Mouse (Mus musculus): ENCODE measurements around the gene Cdca7. TPM values are rescaled to one million over a fixed set of nuclear protein-coding genes. Genes with fewer than 3 reads are reported as not detected.

Cdca7 gene
- total RNA-seq, 1 experiment = 94.1 TPM

- TF ChIP-seq ZC3H11A (IDR thresholded peaks at IDR 0.05; ENCODE audit: borderline replicate concordance, low read depth, low read length) = no peak
- TF ChIP-seq MAFK (IDR thresholded peaks at IDR 0.05; ENCODE audit: insufficient read depth, low read depth, low read length) = no peak
- no peak for TF ChIP-seq ZNF384 (IDR thresholded peaks at IDR 0.05; ENCODE audit: low read depth, low read length)
- no peak overlapping the region for H3K9ac ChIP-seq (ENCODE audit: insufficient read depth, low read depth, low read length, poor library complexity, severe bottlenecking)
- H3K36me3 ChIP-seq (ENCODE audit: control insufficient read depth, insufficient read depth, low read length, poor library complexity, severe bottlenecking) = no peaks in the 10 kb centered on the region
- no peak for DNase-seq (ENCODE audit: low read depth, low spot score)
- H3K4me1 ChIP-seq (ENCODE audit: control insufficient read depth in 2 of 2, insufficient read depth in 2 of 2, low read length in 2 of 2, poor library complexity in 1 of 2) = 0 out of 4 replicates have a peak, but pooled peaks cover 0 to 3% of the 10 kb centered on the region in 2 experiments
- H3K9me3 ChIP-seq (ENCODE audit: control insufficient read depth, insufficient read depth, low read depth, low read length) = no peaks in the 10 kb centered on the region
- H3K4me3 ChIP-seq (ENCODE audit: insufficient read depth in 1 of 2, low read depth in 1 of 2, low read length in 2 of 2, poor library complexity in 1 of 2, severe bottlenecking in 1 of 2) = no peak overlapping the region
- in situ Hi-C loops (cut with MboI; ENCODE audit: low sequenced_read_pairs in 2 of 2, unreplicated experiment in 2 of 2) = no loop called here
- no peak overlapping the region for H3K27ac ChIP-seq (ENCODE audit: insufficient read depth, low read depth, low read length, poor library complexity, severe bottlenecking)
These were observed 48.1 kb downstream of the Cdca7 start for GRCm38 (mm10) chr2:72524022-72524421.

- Histone ChIP-seq H3K27ac (ENCODE audit: insufficient read depth, low read depth, low read length, poor library complexity, severe bottlenecking) (no peak overlapping the region), H3K4me1 (ENCODE audit: control insufficient read depth in 2 of 2, insufficient read depth in 2 of 2, low read length in 2 of 2, poor library complexity in 1 of 2) (peaks cover 0 to 3% of the 10 kb centered on the region in 2 experiments; a peak in 1 of 4 replicates), H3K4me3 (ENCODE audit: insufficient read depth in 1 of 2, low read depth in 1 of 2, low read length in 2 of 2, poor library complexity in 1 of 2, severe bottlenecking in 1 of 2) (no peak overlapping the region), H3K36me3 (ENCODE audit: control insufficient read depth, insufficient read depth, low read length, poor library complexity, severe bottlenecking) (no peaks in the 10 kb centered on the region), H3K9ac (ENCODE audit: insufficient read depth, low read depth, low read length, poor library complexity, severe bottlenecking) (no peak overlapping the region), H3K9me3 (ENCODE audit: control insufficient read depth, insufficient read depth, low read depth, low read length) (no peaks in the 10 kb centered on the region)
- in situ Hi-C loops (cut with MboI; ENCODE audit: low sequenced_read_pairs in 2 of 2, unreplicated experiment in 2 of 2) = no loop called here
- DNase-seq (ENCODE audit: low read depth, low spot score) = no peak
- no peak for TF ChIP-seq MAFK (IDR thresholded peaks at IDR 0.05; ENCODE audit: insufficient read depth, low read depth, low read length)
- no peak for TF ChIP-seq ZC3H11A (IDR thresholded peaks at IDR 0.05; ENCODE audit: borderline replicate concordance, low read depth, low read length)
- no peak for TF ChIP-seq HCFC1 (IDR thresholded peaks at IDR 0.05; ENCODE audit: borderline replicate concordance, insufficient read depth, low read length)
- no peak for TF ChIP-seq ZNF384 (IDR thresholded peaks at IDR 0.05; ENCODE audit: low read depth, low read length)
- TF ChIP-seq CHD2 (IDR thresholded peaks at IDR 0.05; ENCODE audit: low read depth, low read length) = no peak
These were observed 49.6 kb downstream of the Cdca7 start for GRCm38 (mm10) chr2:72525556-72525955.

- DNase-seq (ENCODE audit: low read depth, low spot score) = no peak
- H3K4me3 ChIP-seq (ENCODE audit: insufficient read depth in 1 of 2, low read depth in 1 of 2, low read length in 2 of 2, poor library complexity in 1 of 2, severe bottlenecking in 1 of 2) = no peak overlapping the region
- no peaks in the 10 kb centered on the region; a peak in 1 of 4 replicates for H3K4me1 ChIP-seq (ENCODE audit: control insufficient read depth in 2 of 2, insufficient read depth in 2 of 2, low read length in 2 of 2, poor library complexity in 1 of 2)
- no peaks in the 10 kb centered on the region for H3K9me3 ChIP-seq (ENCODE audit: control insufficient read depth, insufficient read depth, low read depth, low read length)
- no peak for TF ChIP-seq MAFK (IDR thresholded peaks at IDR 0.05; ENCODE audit: insufficient read depth, low read depth, low read length)
- TF ChIP-seq HCFC1 (IDR thresholded peaks at IDR 0.05; ENCODE audit: borderline replicate concordance, insufficient read depth, low read length) = no peak
- TF ChIP-seq CHD2 (IDR thresholded peaks at IDR 0.05; ENCODE audit: low read depth, low read length) = no peak
- no peak for TF ChIP-seq ZC3H11A (IDR thresholded peaks at IDR 0.05; ENCODE audit: borderline replicate concordance, low read depth, low read length)
- TF ChIP-seq ZNF384 (IDR thresholded peaks at IDR 0.05; ENCODE audit: low read depth, low read length) = no peak
- in situ Hi-C loops (cut with MboI; ENCODE audit: low sequenced_read_pairs in 2 of 2, unreplicated experiment in 2 of 2) = no loop called here
- no peak overlapping the region for H3K27ac ChIP-seq (ENCODE audit: insufficient read depth, low read depth, low read length, poor library complexity, severe bottlenecking)
- no peaks in the 10 kb centered on the region for H3K36me3 ChIP-seq (ENCODE audit: control insufficient read depth, insufficient read depth, low read length, poor library complexity, severe bottlenecking)
- no peak overlapping the region for H3K9ac ChIP-seq (ENCODE audit: insufficient read depth, low read depth, low read length, poor library complexity, severe bottlenecking)
These were observed 53.0 kb downstream of the Cdca7 start for GRCm38 (mm10) chr2:72529026-72529357.

- Histone ChIP-seq H3K36me3 (ENCODE audit: control insufficient read depth, insufficient read depth, low read length, poor library complexity, severe bottlenecking) (no peaks in the 10 kb centered on the region), H3K4me3 (ENCODE audit: insufficient read depth in 1 of 2, low read depth in 1 of 2, low read length in 2 of 2, poor library complexity in 1 of 2, severe bottlenecking in 1 of 2) (no peak overlapping the region), H3K4me1 (ENCODE audit: control insufficient read depth in 2 of 2, insufficient read depth in 2 of 2, low read length in 2 of 2, poor library complexity in 1 of 2) (peaks cover 0 to 3% of the 10 kb centered on the region in 2 experiments; a peak in 1 of 4 replicates), H3K9me3 (ENCODE audit: control insufficient read depth, insufficient read depth, low read depth, low read length) (no peaks in the 10 kb centered on the region), H3K27ac (ENCODE audit: insufficient read depth, low read depth, low read length, poor library complexity, severe bottlenecking) (no peak overlapping the region), H3K9ac (ENCODE audit: insufficient read depth, low read depth, low read length, poor library complexity, severe bottlenecking) (no peak overlapping the region)
- no peak for DNase-seq (ENCODE audit: low read depth, low spot score)
- in situ Hi-C loops (cut with MboI; ENCODE audit: low sequenced_read_pairs in 2 of 2, unreplicated experiment in 2 of 2) = no loop called here
- TF ChIP-seq CHD2 (IDR thresholded peaks at IDR 0.05; ENCODE audit: low read depth, low read length) (no peak), MAFK (IDR thresholded peaks at IDR 0.05; ENCODE audit: insufficient read depth, low read depth, low read length) (no peak), HCFC1 (IDR thresholded peaks at IDR 0.05; ENCODE audit: borderline replicate concordance, insufficient read depth, low read length) (no peak), ZNF384 (IDR thresholded peaks at IDR 0.05; ENCODE audit: low read depth, low read length) (no peak), ZC3H11A (IDR thresholded peaks at IDR 0.05; ENCODE audit: borderline replicate concordance, low read depth, low read length) (no peak)
These were observed 53.7 kb downstream of the Cdca7 start for GRCm38 (mm10) chr2:72529358-72530319.
